Mouse (Mus musculus) stomach, postnatal 0 days (tissue): ENCODE data around the gene Lrrc55. TPM values are rescaled to one million over a fixed set of nuclear protein-coding genes. Genes with fewer than 3 reads are reported as not detected.
A peak's percentile ranks its signal among the peaks of the same experiment; 100 is the strongest.

Experiments
- ATAC-seq: fragments of 200-750 bp; cut with Nextera tagmentation; 2 replicates; pipeline ENCODE4 v1.8.0; 2017; ENCODE audit not compliant: low FRiP score, low TSS enrichment
- DNase-seq: peaks from one replicate; pipeline ENCODE4 v3.0.0-alpha.2; 2016; ENCODE audit warnings: low spot score
- H3K27ac ChIP-seq: fragments of 300-500 bp; sonication (generic); replicated peaks from 2 replicates; pipeline ENCODE4 v1.5.1; 2014; ENCODE audit warnings: mild to moderate bottlenecking, control low read depth
- H3K27me3 ChIP-seq: fragments of 300-500 bp; sonication (generic); 2 replicates; pipeline ENCODE4 v1.6.1; 2014; ENCODE audit warnings: low read length; ENCODE audit not compliant: control insufficient read depth, insufficient read depth
- H3K36me3 ChIP-seq: fragments of 300-500 bp; sonication (generic); 2 replicates; pipeline ENCODE4 v1.6.1; 2014; ENCODE audit warnings: low read length, mixed read lengths; ENCODE audit not compliant: control insufficient read depth, insufficient read depth
- H3K4me1 ChIP-seq: fragments of 300-500 bp; sonication (generic); replicated peaks from 2 replicates; pipeline ENCODE4 v1.6.1; 2014; ENCODE audit warnings: antibody characterized with exemption; ENCODE audit not compliant: control insufficient read depth, insufficient read depth
- H3K4me2 ChIP-seq: fragments of 300-500 bp; sonication (generic); replicated peaks from 2 replicates; pipeline ENCODE4 v1.6.1; 2014; ENCODE audit warnings: low read depth, mild to moderate bottlenecking, control low read depth, moderate library complexity
- H3K4me3 ChIP-seq: fragments of 300-500 bp; sonication (generic); 2 replicates; pipeline ENCODE4 v1.5.1; 2014; ENCODE audit warnings: low read depth, low read length, control low read depth
- H3K9ac ChIP-seq: fragments of 300-500 bp; sonication (generic); 2 replicates; pipeline ENCODE4 v1.6.1; 2014; ENCODE audit warnings: mild to moderate bottlenecking, low read length, control low read depth, mixed read lengths
- H3K9me3 ChIP-seq: fragments of 300-500 bp; sonication (generic); 2 replicates; pipeline ENCODE4 v1.6.1; 2016; ENCODE audit warnings: low read length; ENCODE audit not compliant: control insufficient read depth
- CTCF ChIP-seq: IDR thresholded peaks from 2 replicates; pipeline ENCODE4 v1.5.1; 2016; ENCODE audit warnings: antibody characterized with exemption, low read depth, mild to moderate bottlenecking, moderate library complexity
- EP300 ChIP-seq: optimal IDR thresholded peaks from 2 replicates; pipeline ENCODE3; 2016; ENCODE audit warnings: antibody characterized with exemption
- WGBS: fragments of 180-500 bp; shearing (Covaris S2); extraction: QIAGEN DNeasy Blood & Tissue Kit; methylation state at CpG from one replicate; pipeline ENCODE4 v1.1.7; 2014; 5-methylcytosine and 5-hydroxymethylcytosine counted together
- polyA plus RNA-seq: library from polyadenylated mRNA; unstranded; fragments of >200 nt; fragmentation: Nextera tagmentation; extraction: Ambion mirVana; gene quantifications from 2 replicates; pipeline ENCODE4 v1.2.1, GENCODE M21; 2015

Lrrc55 gene
- polyA plus RNA-seq, 1 experiment from 2014 or later, result 1.1 TPM

GRCm38 (mm10) chr2:85132204-85132603 lies 64.8 kb downstream of the Lrrc55 start:
- Histone ChIP-seq H3K9ac (no peak overlapping the region), H3K27me3 (no peaks in the 10 kb centered on the region), H3K36me3 (no peaks in the 10 kb centered on the region), H3K4me1 (no peaks in the 10 kb centered on the region), H3K27ac (no peak overlapping the region), H3K4me2 (no peak overlapping the region), H3K4me3 (no peak overlapping the region), H3K9me3 (no peaks in the 10 kb centered on the region)
- TF ChIP-seq CTCF (no peak), EP300 (no peak)
- no peak for ATAC-seq
- DNase-seq, result no peak
- WGBS, result 34% methylated on average over 2 of the region's 2 CpGs

GRCm38 (mm10) chr2:85131724-85132123 lies 65.3 kb downstream of the Lrrc55 start:
- H3K27me3 ChIP-seq, result no peaks in the 10 kb centered on the region
- ATAC-seq (peak; percentile 51; the same call in 1 of the 2 replicates), DNase-seq (no peak)
- TF ChIP-seq EP300, result no peak
- TF ChIP-seq CTCF, result no peak
- no peaks in the 10 kb centered on the region for H3K4me1 ChIP-seq
- no peaks in the 10 kb centered on the region for H3K36me3 ChIP-seq
- H3K4me2 ChIP-seq, result no peak overlapping the region
- H3K4me3 ChIP-seq, result no peak overlapping the region
- H3K27ac ChIP-seq, result no peak overlapping the region
- H3K9ac ChIP-seq, result no peak overlapping the region
- no peaks in the 10 kb centered on the region for H3K9me3 ChIP-seq
- 33% methylated on average over 1 of the region's 1 CpGs for whole genome bisulfite sequencing

- DNase-seq, result no peak
- Histone ChIP-seq H3K4me3 (no peak overlapping the region), H3K9me3 (no peaks in the 10 kb centered on the region), H3K9ac (no peak overlapping the region), H3K4me2 (no peak overlapping the region), H3K27me3 (no peaks in the 10 kb centered on the region), H3K27ac (no peak overlapping the region), H3K36me3 (no peaks in the 10 kb centered on the region), H3K4me1 (no peaks in the 10 kb centered on the region)
- TF ChIP-seq CTCF (no peak), EP300 (no peak)
- 45% methylated on average over 2 of the region's 2 CpGs for WGBS
- no peak for ATAC-seq
Observed at GRCm38 (mm10) chr2:85131226-85131625, 65.8 kb downstream of the Lrrc55 start.

- no peak overlapping the region for H3K4me3 ChIP-seq
- H3K27ac ChIP-seq, result no peak overlapping the region
Observed at GRCm38 (mm10) chr2:85129496-85129971, 67.5 kb downstream of the Lrrc55 start.

GRCm38 (mm10) chr2:85123869-85124535 lies 73.0 kb downstream of the Lrrc55 start:
- TF ChIP-seq CTCF, result peak; percentile 92
- TF ChIP-seq EP300, result no peak

More at GRCm38 (mm10) chr2:85129496-85129971, 67.5 kb downstream of the Lrrc55 start:
- no peak for DNase-seq
- H3K36me3 ChIP-seq, result no peaks in the 10 kb centered on the region
- no peak for TF ChIP-seq CTCF
- ATAC-seq, result peak; percentile 35; the same call in 1 of the 2 replicates
- H3K9ac ChIP-seq, result no peak overlapping the region
- H3K4me2 ChIP-seq, result no peak overlapping the region
- no peaks in the 10 kb centered on the region for H3K9me3 ChIP-seq
- H3K27me3 ChIP-seq, result no peaks in the 10 kb centered on the region
- H3K4me1 ChIP-seq, result no peaks in the 10 kb centered on the region
- 45% methylated on average over 6 of the region's 6 CpGs for WGBS

GRCm38 (mm10) chr2:85123187-85123868 lies 73.7 kb downstream of the Lrrc55 start:
- no peak overlapping the region for H3K27ac ChIP-seq
- H3K9ac ChIP-seq, result no peak overlapping the region
- TF ChIP-seq EP300, result no peak
- TF ChIP-seq CTCF, result peak; percentile 90
- no peaks in the 10 kb centered on the region for H3K9me3 ChIP-seq
- WGBS, result 27% methylated on average over 5 of the region's 5 CpGs
- H3K4me1 ChIP-seq, result no peaks in the 10 kb centered on the region
- H3K4me2 ChIP-seq, result no peak overlapping the region
- 0 out of 2 replicates have a peak, but pooled peaks have one; percentile 29 for ATAC-seq
- no peak overlapping the region for H3K4me3 ChIP-seq
- DNase-seq, result no peak
- H3K27me3 ChIP-seq, result no peaks in the 10 kb centered on the region
- H3K36me3 ChIP-seq, result no peaks in the 10 kb centered on the region

More at GRCm38 (mm10) chr2:85123869-85124535, 73.0 kb downstream of the Lrrc55 start:
- Histone ChIP-seq H3K27ac (no peak overlapping the region), H3K9ac (no peak overlapping the region), H3K27me3 (no peaks in the 10 kb centered on the region), H3K9me3 (no peaks in the 10 kb centered on the region), H3K4me1 (no peaks in the 10 kb centered on the region), H3K36me3 (no peaks in the 10 kb centered on the region), H3K4me2 (no peak overlapping the region), H3K4me3 (no peak overlapping the region)
- peak; percentile 74 for DNase-seq
- ATAC-seq, result peak; percentile 90
- 38% methylated on average over 1 of the region's 1 CpGs for WGBS

Other genes with a start within 250 kb of the Lrrc55 start
- 0.16 TPM in 1 of 2 replicates, not detected in the other for gene Prg2, start 216.7 kb downstream of the Lrrc55 start, polyA plus RNA-seq
- not detected in 2 replicates for gene Prg3, start 209.0 kb downstream of the Lrrc55 start, polyA plus RNA-seq
- 84.8 and 90.0 TPM in 2 replicates for gene Ssrp1, start 160.0 kb downstream of the Lrrc55 start, polyA plus RNA-seq
- gene P2rx3, start 159.7 kb downstream of the Lrrc55 start, polyA plus RNA-seq, result 0.62 and 0.73 TPM in 2 replicates
- 32.9 and 34.0 TPM in 2 replicates for gene Tnks1bp1, start 149.2 kb downstream of the Lrrc55 start, polyA plus RNA-seq
- gene Aplnr, start 61.0 kb downstream of the Lrrc55 start, polyA plus RNA-seq, result 25.1 and 28.0 TPM in 2 replicates
- not detected in 2 replicates for gene Olfr987, start 142.1 kb upstream of the Lrrc55 start, polyA plus RNA-seq
- gene Olfr988, start 166.0 kb upstream of the Lrrc55 start, polyA plus RNA-seq, result not detected in 2 replicates
- gene Olfr992, start 212.3 kb upstream of the Lrrc55 start, polyA plus RNA-seq, result not detected in 2 replicates
- not detected in 2 replicates for gene Olfr993, start 217.7 kb upstream of the Lrrc55 start, polyA plus RNA-seq
- gene Olfr994, start 239.3 kb upstream of the Lrrc55 start, polyA plus RNA-seq, result not detected in 2 replicates
- not detected in 2 replicates for gene Olfr995, start 246.4 kb upstream of the Lrrc55 start, polyA plus RNA-seq